Mouse (Mus musculus) ES-Bruce4 (cell line): ENCODE measurements at regions not wholly inside any gene's neighbourhood (a gene's known extent, or its start where the extent isn't known, plus 50 kb on each side); places are given as distances from the start of the nearest gene placed in this dataset.

Experiments
- H3K27ac ChIP-seq: 2 replicates; pipeline ENCODE4 v1.5.1; 2012; ENCODE audit warnings: low read length, inconsistent platforms; ENCODE audit not compliant: insufficient read depth
- H3K27me3 ChIP-seq: 2 replicates; pipeline ENCODE4 v1.6.1; 2012; ENCODE audit warnings: mild to moderate bottlenecking, low read length, inconsistent platforms; ENCODE audit not compliant: control insufficient read depth, poor library complexity, insufficient read depth, severe bottlenecking
- H3K36me3 ChIP-seq: 2 replicates; pipeline ENCODE4 v1.6.1; 2012; ENCODE audit warnings: inconsistent platforms, mild to moderate bottlenecking, low read length, moderate library complexity; ENCODE audit not compliant: control insufficient read depth, poor library complexity, insufficient read depth, severe bottlenecking
- H3K4me1 ChIP-seq: one replicate; pipeline ENCODE4 v1.8.1; 2011; ENCODE audit warnings: low read length; ENCODE audit not compliant: control insufficient read depth, insufficient read depth
- H3K4me3 ChIP-seq: 2 replicates; pipeline ENCODE4 v1.5.1; 2011; ENCODE audit warnings: low read depth, mild to moderate bottlenecking, low read length
- H3K9ac ChIP-seq: 2 replicates; pipeline ENCODE4 v1.6.1; 2012; ENCODE audit warnings: low read depth, mild to moderate bottlenecking, inconsistent platforms; ENCODE audit not compliant: poor library complexity, severe bottlenecking
- H3K9me3 ChIP-seq: replicated peaks from 2 replicates; pipeline ENCODE4 v1.6.1; 2012; ENCODE audit warnings: mild to moderate bottlenecking, low read length, inconsistent platforms; ENCODE audit not compliant: control insufficient read depth, poor library complexity, insufficient read depth, severe bottlenecking
- CTCF ChIP-seq: IDR thresholded peaks from one replicate; pipeline ENCODE4 v1.8.1; 2011; ENCODE audit warnings: low read depth, low read length
- EP300 ChIP-seq: IDR thresholded peaks from 2 replicates; pipeline ENCODE4 v1.6.1; 2011; ENCODE audit warnings: low read depth, low read length; ENCODE audit not compliant: insufficient read depth
- POLR2A ChIP-seq: IDR thresholded peaks from one replicate; pipeline ENCODE4 v1.8.1; 2011; ENCODE audit warnings: low read length; ENCODE audit not compliant: insufficient read depth

GRCm38 (mm10) chr8:78912470-78912869, 91.5 kb upstream of the Lsm6 start:
- Histone ChIP-seq H3K27ac (no peak overlapping the region), H3K4me1 (peaks cover 2% of the 10 kb centered on the region), H3K9ac (no peak overlapping the region), H3K36me3 (no peaks in the 10 kb centered on the region), H3K27me3 (no peaks in the 10 kb centered on the region), H3K4me3 (no peak overlapping the region), H3K9me3 (peaks cover 13% of the 10 kb centered on the region)
- TF ChIP-seq EP300 (0 out of 2 replicates have a peak, but pooled peaks have one; percentile 10), CTCF (no peak)

GRCm38 (mm10) chr8:78913823-78914222, 92.9 kb upstream of the Lsm6 start:
- TF ChIP-seq EP300 (no peak), CTCF (no peak), POLR2A (no peak)
- H3K4me3 ChIP-seq: no peak overlapping the region

GRCm38 (mm10) chr8:78930610-78931397, 97.4 kb upstream of the Zfp827 start:
- H3K4me3 ChIP-seq: no peak overlapping the region
- no peak overlapping the region for H3K27ac ChIP-seq
- no peaks in the 10 kb centered on the region for H3K36me3 ChIP-seq
- no peaks in the 10 kb centered on the region for H3K27me3 ChIP-seq
- TF ChIP-seq EP300 (no peak), CTCF (no peak), POLR2A (no peak)
- no peak overlapping the region for H3K9ac ChIP-seq
- no peaks in the 10 kb centered on the region for H3K9me3 ChIP-seq
- no peaks in the 10 kb centered on the region for H3K4me1 ChIP-seq

More at GRCm38 (mm10) chr8:78913823-78914222, 92.9 kb upstream of the Lsm6 start:
- Histone ChIP-seq H3K27me3 (no peaks in the 10 kb centered on the region), H3K36me3 (no peaks in the 10 kb centered on the region), H3K27ac (no peak overlapping the region), H3K4me1 (peaks cover 2% of the 10 kb centered on the region), H3K9ac (no peak overlapping the region), H3K9me3 (peaks cover 13% of the 10 kb centered on the region)

- Histone ChIP-seq H3K9ac (no peak overlapping the region), H3K27ac (no peak overlapping the region), H3K27me3 (no peaks in the 10 kb centered on the region), H3K4me3 (no peak overlapping the region), H3K4me1 (no peaks in the 10 kb centered on the region), H3K36me3 (no peaks in the 10 kb centered on the region), H3K9me3 (no peaks in the 10 kb centered on the region)
- no peak for TF ChIP-seq POLR2A
- no peak for TF ChIP-seq CTCF
- TF ChIP-seq EP300: no peak
Measured at GRCm38 (mm10) chr8:78932069-78932468, 96.2 kb upstream of the Zfp827 start.

- Histone ChIP-seq H3K9ac (no peak overlapping the region), H3K27me3 (no peaks in the 10 kb centered on the region), H3K27ac (no peak overlapping the region), H3K4me3 (no peak overlapping the region), H3K9me3 (no peaks in the 10 kb centered on the region), H3K36me3 (no peaks in the 10 kb centered on the region), H3K4me1 (no peaks in the 10 kb centered on the region)
- no peak for TF ChIP-seq POLR2A
- no peak for TF ChIP-seq CTCF
- TF ChIP-seq EP300: no peak
Measured at GRCm38 (mm10) chr8:78940049-78940448, 88.2 kb upstream of the Zfp827 start.

- H3K27ac ChIP-seq: no peak overlapping the region
- no peaks in the 10 kb centered on the region for H3K27me3 ChIP-seq
- H3K36me3 ChIP-seq: no peaks in the 10 kb centered on the region
- no peak for TF ChIP-seq CTCF
- TF ChIP-seq POLR2A: no peak
- no peak for TF ChIP-seq EP300
- no peaks in the 10 kb centered on the region for H3K9me3 ChIP-seq
- no peak overlapping the region for H3K9ac ChIP-seq
- H3K4me3 ChIP-seq: no peak overlapping the region
- no peaks in the 10 kb centered on the region for H3K4me1 ChIP-seq
Measured at GRCm38 (mm10) chr8:78941558-78941957, 86.7 kb upstream of the Zfp827 start.
